Mouse (Mus musculus): Measurements from ENCODE around the gene Sgcb.

- TF ChIP-seq POLR2A (IDR thresholded peaks at IDR 0.05; ENCODE audit: low read depth, low read length) = no peak
- no peak; the same call in 1 of the 2 replicates for TF ChIP-seq CTCF (IDR thresholded peaks at IDR 0.05; ENCODE audit: extremely low read depth, insufficient read length, insufficient replicate concordance, low read depth, low read length)
Observed at GRCm38 (mm10) chr5:73602865-73603264, 44.7 kb downstream of the Sgcb start.
